Mouse (Mus musculus): ENCODE data around the gene Batf2. TPM values are rescaled to one million over a fixed set of nuclear protein-coding genes. Genes with fewer than 3 reads are reported as not detected.

Batf2 gene
- polyA plus RNA-seq (2012; rRNA removed): 0.54 and 0.63 TPM in 2 replicates

- peak; percentile 77 to 93 for DNase-seq (ENCODE audit: extremely low spot score in 1 of 2, low spot score in 1 of 2)
Measured at GRCm38 (mm10) chr19:6140678-6141393, at the start of gene Batf2. Batf2 (plus strand) TSS chr19:6140983.

GRCm38 (mm10) chr19:6094119-6094518, 46.7 kb upstream of the Batf2 start, which contains the start of gene AC131692.1:
AC131692.1 (plus strand) TSS chr19:6094419.
- DNase-seq (ENCODE audit: extremely low spot score in 1 of 2, low spot score in 1 of 2): no peak

- no peak for DNase-seq (ENCODE audit: extremely low spot score in 1 of 2, low spot score in 1 of 2)
Measured at GRCm38 (mm10) chr19:6097847-6098246, 42.9 kb upstream of the Batf2 start.

GRCm38 (mm10) chr19:6101186-6101585, 39.6 kb upstream of the Batf2 start:
- DNase-seq (ENCODE audit: extremely low spot score in 1 of 2, low spot score in 1 of 2): no peak

GRCm38 (mm10) chr19:6102169-6102853, 38.5 kb upstream of the Batf2 start:
- DNase-seq (ENCODE audit: extremely low spot score in 1 of 2, low spot score in 1 of 2): no peak

GRCm38 (mm10) chr19:6104476-6104875, 36.3 kb upstream of the Batf2 start:
- DNase-seq (ENCODE audit: extremely low spot score in 1 of 2, low spot score in 1 of 2): no peak

GRCm38 (mm10) chr19:6105586-6105985, 35.2 kb upstream of the Batf2 start, which contains the start of gene Naaladl1:
Naaladl1 (plus strand) TSS chr19:6105782.
- DNase-seq (ENCODE audit: extremely low spot score in 1 of 2, low spot score in 1 of 2): no peak

GRCm38 (mm10) chr19:6113116-6113515, 27.7 kb upstream of the Batf2 start:
- DNase-seq (ENCODE audit: extremely low spot score in 1 of 2, low spot score in 1 of 2): no peak

GRCm38 (mm10) chr19:6116113-6116850, 24.5 kb upstream of the Batf2 start:
- peak in 1 of 2 experiments; percentile 25 for DNase-seq (ENCODE audit: extremely low spot score in 1 of 2, low spot score in 1 of 2)

GRCm38 (mm10) chr19:6117346-6117985, 23.3 kb upstream of the Batf2 start:
- peak in 1 of 2 experiments; percentile 28 for DNase-seq (ENCODE audit: extremely low spot score in 1 of 2, low spot score in 1 of 2)

GRCm38 (mm10) chr19:6117986-6118676, 22.7 kb upstream of the Batf2 start, which contains the start of gene Sac3d1:
Sac3d1 (minus strand) TSS chr19:6118650.
- peak; percentile 81 to 94 for DNase-seq (ENCODE audit: extremely low spot score in 1 of 2, low spot score in 1 of 2)

- DNase-seq (ENCODE audit: extremely low spot score in 1 of 2, low spot score in 1 of 2): no peak
Measured at GRCm38 (mm10) chr19:6118677-6119185, 22.1 kb upstream of the Batf2 start.

- DNase-seq (ENCODE audit: extremely low spot score in 1 of 2, low spot score in 1 of 2): no peak
Measured at GRCm38 (mm10) chr19:6121761-6122160, 19.0 kb upstream of the Batf2 start.

GRCm38 (mm10) chr19:6123330-6123729, 17.5 kb upstream of the Batf2 start:
- DNase-seq (ENCODE audit: extremely low spot score in 1 of 2, low spot score in 1 of 2): no peak

GRCm38 (mm10) chr19:6124898-6125297, 15.9 kb upstream of the Batf2 start:
- no peak for DNase-seq (ENCODE audit: extremely low spot score in 1 of 2, low spot score in 1 of 2)

- DNase-seq (ENCODE audit: extremely low spot score in 1 of 2, low spot score in 1 of 2): peak in 1 of 2 experiments; percentile 71
Measured at GRCm38 (mm10) chr19:6126289-6126688, 14.5 kb upstream of the Batf2 start.

GRCm38 (mm10) chr19:6126789-6127580, 13.8 kb upstream of the Batf2 start:
- no peak for DNase-seq (ENCODE audit: extremely low spot score in 1 of 2, low spot score in 1 of 2)

- peak; percentile 95 to 97 for DNase-seq (ENCODE audit: extremely low spot score in 1 of 2, low spot score in 1 of 2)
Measured at GRCm38 (mm10) chr19:6127760-6128341, 12.9 kb upstream of the Batf2 start, which contains the start of gene Snx15. Snx15 (minus strand) TSS chr19:6128304.

Measured in frontal cortex, adult 2 months (tissue).